Comparison of ENCODE assay signal across 18 mouse cellular contexts in the genomic region with DNA sequence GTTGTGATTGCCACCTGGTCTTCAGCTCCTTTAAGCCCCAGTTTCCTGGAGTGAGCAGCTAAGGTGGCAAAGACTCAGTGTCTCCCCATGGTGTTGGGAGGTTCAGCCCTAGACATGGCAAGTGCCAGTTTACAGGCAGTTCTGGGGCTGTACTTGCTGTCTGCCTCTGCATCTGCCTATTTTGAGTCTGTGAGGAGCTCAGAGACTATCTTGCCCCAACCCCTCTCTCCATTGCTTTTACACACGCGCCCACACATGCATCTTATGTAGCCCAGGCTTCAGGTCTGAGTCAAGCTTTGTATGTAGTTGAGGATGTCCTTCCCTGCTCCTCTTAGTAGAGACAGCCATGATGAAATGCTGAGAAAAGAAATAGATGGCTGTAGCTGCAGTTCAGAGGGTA.
DNase-seq lines count a peak whose midpoint lies in the region; ATAC-seq lines count a peak whose summit lies in the region.
"Had no signal": no experiment of that assay in that cellular context is flagged by ENCODE, and none has a peak within 500 bp of the region (broad histone marks: within the 10 kb centered on the region; RNA-seq: fewer than 3 reads in every experiment).

No protein-coding gene starts in this region.

- ATAC-seq in frontal cortex, adult (ENCODE audit: low TSS enrichment) = peak; percentile 57; the same call in 1 of the 2 replicates
- ATAC-seq: CD4-positive, CD25-positive, alpha-beta regulatory T cell, adult 4 months; forebrain, embryonic 14.5 days; forebrain, embryonic 16.5 days had no signal

- DNase-seq in frontal cortex, postnatal 25 days (ENCODE audit: low spot score in 2 of 2) = no peak
- DNase-seq in right cerebral cortex, adult 18-20 months = peak; percentile 19
- DNase-seq in right cerebral cortex, postnatal 36 days (ENCODE audit: low spot score in 2 of 2) = no peak
- DNase-seq in cerebellum, postnatal 36 days = no peak
- DNase-seq: adrenal gland, adult 2 months; adrenal gland, postnatal 10 days; adrenal gland, postnatal 25 days; B cell, adult 2 months; cerebellum, adult 11-12 months; cerebellum, adult 2 months; cerebellum, adult 9-10 months; cerebellum, postnatal 10 days; cerebellum, postnatal 25 days; embryo, embryonic 11 days had no signal
